Mouse (Mus musculus): ENCODE measurements at regions not wholly inside any gene's neighbourhood (a gene's known extent, or its start where the extent isn't known, plus 50 kb on each side); places are given as distances from the start of the nearest gene placed in this dataset.

GRCm38 (mm10) chr11:64715182-64715581, 263.7 kb upstream of the Elac2 start:
- Histone ChIP-seq H3K27ac (replicated peaks in 1 of 2; ENCODE audit: control insufficient read depth in 1 of 2, insufficient read depth in 1 of 2, low read depth in 2 of 2, low read length in 2 of 2) (no peak overlapping the region), H3K36me3 (ENCODE audit: control insufficient read depth, insufficient read depth, low read length) (no peaks in the 10 kb centered on the region), H3K4me3 (ENCODE audit: control insufficient read depth in 1 of 2, insufficient read depth in 1 of 2, low read depth in 1 of 2, low read length in 2 of 2) (no peak overlapping the region), H3K4me2 (ENCODE audit: low read length) (no peak overlapping the region), H3K27me3 (ENCODE audit: control insufficient read depth, insufficient read depth, low read length) (peaks cover 18% of the 10 kb centered on the region), H3K9me3 (ENCODE audit: control insufficient read depth, low read length) (no peaks in the 10 kb centered on the region; the same call in 1 of the 2 replicates), H3K4me1 (ENCODE audit: control insufficient read depth in 2 of 2, insufficient read depth in 2 of 2, low read length in 2 of 2) (no peaks in the 10 kb centered on the region), H3K9ac (ENCODE audit: low read length) (no peak overlapping the region)
- WGBS, result 83% methylated on average over 1 of the region's 1 CpGs
- ATAC-seq (ENCODE audit: insufficient number of reproducible peaks, insufficient read depth, low FRiP score, low read depth), result no peak

- ATAC-seq (ENCODE audit: insufficient number of reproducible peaks, insufficient read depth, low FRiP score, low read depth), result no peak
- Histone ChIP-seq H3K4me3 (ENCODE audit: control insufficient read depth in 1 of 2, insufficient read depth in 1 of 2, low read depth in 1 of 2, low read length in 2 of 2) (no peak overlapping the region), H3K4me2 (ENCODE audit: low read length) (no peak overlapping the region), H3K9me3 (ENCODE audit: control insufficient read depth, low read length) (no peaks in the 10 kb centered on the region; the same call in 1 of the 2 replicates), H3K4me1 (ENCODE audit: control insufficient read depth in 2 of 2, insufficient read depth in 2 of 2, low read length in 2 of 2) (no peaks in the 10 kb centered on the region), H3K27ac (replicated peaks in 1 of 2; ENCODE audit: control insufficient read depth in 1 of 2, insufficient read depth in 1 of 2, low read depth in 2 of 2, low read length in 2 of 2) (no peak overlapping the region), H3K9ac (ENCODE audit: low read length) (no peak overlapping the region), H3K27me3 (ENCODE audit: control insufficient read depth, insufficient read depth, low read length) (peaks cover 18% of the 10 kb centered on the region), H3K36me3 (ENCODE audit: control insufficient read depth, insufficient read depth, low read length) (no peaks in the 10 kb centered on the region)
- WGBS, result 12% methylated on average over 5 of the region's 5 CpGs
Observed at GRCm38 (mm10) chr11:64718316-64719085, 260.3 kb upstream of the Elac2 start.

DNA sequence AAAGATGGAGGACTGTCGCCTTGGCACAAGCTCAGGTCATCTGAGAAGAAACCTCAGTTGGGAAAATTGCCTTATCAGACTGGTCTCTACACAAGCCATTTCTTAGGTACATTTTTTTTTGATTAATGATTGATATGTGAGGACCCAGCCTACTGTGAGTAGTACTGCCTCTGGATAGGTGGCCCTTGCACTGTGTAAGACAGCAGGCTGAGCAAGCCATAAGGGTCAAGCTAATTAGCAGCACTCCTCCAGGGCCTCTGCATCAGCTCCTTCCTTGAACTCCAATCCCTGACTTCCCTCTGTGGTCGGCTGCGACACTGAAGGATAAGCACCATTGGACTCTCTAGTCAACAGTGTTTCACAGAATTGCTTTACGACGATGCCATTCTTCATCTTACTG, 252.6 kb upstream of the Elac2 start:
- Histone ChIP-seq H3K27ac (replicated peaks in 1 of 2; ENCODE audit: control insufficient read depth in 1 of 2, insufficient read depth in 1 of 2, low read depth in 2 of 2, low read length in 2 of 2) (no peak overlapping the region), H3K4me1 (ENCODE audit: control insufficient read depth in 2 of 2, insufficient read depth in 2 of 2, low read length in 2 of 2) (no peaks in the 10 kb centered on the region), H3K36me3 (ENCODE audit: control insufficient read depth, insufficient read depth, low read length) (no peaks in the 10 kb centered on the region), H3K4me2 (ENCODE audit: low read length) (no peak overlapping the region), H3K27me3 (ENCODE audit: control insufficient read depth, insufficient read depth, low read length) (no peaks in the 10 kb centered on the region), H3K4me3 (ENCODE audit: control insufficient read depth in 1 of 2, insufficient read depth in 1 of 2, low read depth in 1 of 2, low read length in 2 of 2) (no peak overlapping the region), H3K9me3 (ENCODE audit: control insufficient read depth, low read length) (no peaks in the 10 kb centered on the region), H3K9ac (ENCODE audit: low read length) (no peak overlapping the region)
- no peak for ATAC-seq (ENCODE audit: insufficient number of reproducible peaks, insufficient read depth, low FRiP score, low read depth)
- 83% methylated on average over 5 of the region's 5 CpGs for WGBS

DNA sequence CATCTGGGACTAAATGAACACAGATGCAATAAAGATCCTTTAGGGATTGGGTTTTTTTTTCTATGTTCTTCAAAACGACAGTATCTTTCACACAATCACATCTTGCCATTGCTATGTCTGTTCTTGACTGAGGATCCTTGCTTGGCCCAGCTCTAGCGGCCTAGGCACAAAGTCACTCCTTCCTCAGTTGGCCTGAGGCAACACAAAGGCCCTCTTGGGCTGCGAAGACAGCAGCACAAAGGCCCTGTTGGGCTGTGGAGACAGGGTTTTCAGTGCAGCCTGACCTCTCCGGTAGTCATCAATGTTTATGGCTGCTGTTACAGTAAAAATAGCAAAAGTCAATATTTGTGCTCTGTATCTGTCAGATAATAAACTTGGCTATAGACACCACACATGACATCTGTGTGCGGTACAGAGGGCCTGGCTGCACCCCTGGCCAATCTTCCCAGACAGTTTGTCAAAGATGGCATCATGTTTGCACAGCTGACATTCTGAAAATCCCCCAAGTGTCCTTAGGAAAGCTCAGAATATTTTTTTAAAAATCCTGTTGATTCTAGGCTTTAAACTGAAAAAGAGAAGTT, 250.9 kb upstream of the Elac2 start:
- Histone ChIP-seq H3K4me2 (ENCODE audit: low read length) (no peak overlapping the region), H3K9me3 (ENCODE audit: control insufficient read depth, low read length) (no peaks in the 10 kb centered on the region), H3K4me1 (ENCODE audit: control insufficient read depth in 2 of 2, insufficient read depth in 2 of 2, low read length in 2 of 2) (no peaks in the 10 kb centered on the region), H3K27me3 (ENCODE audit: control insufficient read depth, insufficient read depth, low read length) (no peaks in the 10 kb centered on the region), H3K36me3 (ENCODE audit: control insufficient read depth, insufficient read depth, low read length) (no peaks in the 10 kb centered on the region), H3K9ac (ENCODE audit: low read length) (no peak overlapping the region), H3K27ac (replicated peaks in 1 of 2; ENCODE audit: control insufficient read depth in 1 of 2, insufficient read depth in 1 of 2, low read depth in 2 of 2, low read length in 2 of 2) (no peak overlapping the region), H3K4me3 (ENCODE audit: control insufficient read depth in 1 of 2, insufficient read depth in 1 of 2, low read depth in 1 of 2, low read length in 2 of 2) (no peak overlapping the region)
- no peak for ATAC-seq (ENCODE audit: insufficient number of reproducible peaks, insufficient read depth, low FRiP score, low read depth)
- WGBS, result 67% methylated on average over 5 of the region's 5 CpGs

- no peaks in the 10 kb centered on the region for H3K36me3 ChIP-seq (ENCODE audit: control insufficient read depth, insufficient read depth, low read length)
- H3K9ac ChIP-seq (ENCODE audit: low read length), result no peak overlapping the region
- H3K4me2 ChIP-seq (ENCODE audit: low read length), result no peak overlapping the region
- no peaks in the 10 kb centered on the region for H3K4me1 ChIP-seq (ENCODE audit: control insufficient read depth in 2 of 2, insufficient read depth in 2 of 2, low read length in 2 of 2)
- no peaks in the 10 kb centered on the region for H3K9me3 ChIP-seq (ENCODE audit: control insufficient read depth, low read length)
- no peak for ATAC-seq (ENCODE audit: insufficient number of reproducible peaks, insufficient read depth, low FRiP score, low read depth)
- no peak overlapping the region for H3K27ac ChIP-seq (replicated peaks in 1 of 2; ENCODE audit: control insufficient read depth in 1 of 2, insufficient read depth in 1 of 2, low read depth in 2 of 2, low read length in 2 of 2)
- no peak overlapping the region for H3K4me3 ChIP-seq (ENCODE audit: control insufficient read depth in 1 of 2, insufficient read depth in 1 of 2, low read depth in 1 of 2, low read length in 2 of 2)
- 83% methylated on average over 7 of the region's 7 CpGs for WGBS
- no peaks in the 10 kb centered on the region for H3K27me3 ChIP-seq (ENCODE audit: control insufficient read depth, insufficient read depth, low read length)
Observed at GRCm38 (mm10) chr11:64738948-64739347, 239.9 kb upstream of the Elac2 start.

- no peak for ATAC-seq (ENCODE audit: insufficient number of reproducible peaks, insufficient read depth, low FRiP score, low read depth)
- WGBS, result 80% methylated on average over 4 of the region's 4 CpGs
- H3K27ac ChIP-seq (replicated peaks in 1 of 2; ENCODE audit: control insufficient read depth in 1 of 2, insufficient read depth in 1 of 2, low read depth in 2 of 2, low read length in 2 of 2), result no peak overlapping the region
- no peak overlapping the region for H3K4me2 ChIP-seq (ENCODE audit: low read length)
- H3K4me3 ChIP-seq (ENCODE audit: control insufficient read depth in 1 of 2, insufficient read depth in 1 of 2, low read depth in 1 of 2, low read length in 2 of 2), result no peak overlapping the region
- no peaks in the 10 kb centered on the region for H3K36me3 ChIP-seq (ENCODE audit: control insufficient read depth, insufficient read depth, low read length)
- H3K9me3 ChIP-seq (ENCODE audit: control insufficient read depth, low read length), result no peaks in the 10 kb centered on the region
- no peak overlapping the region for H3K9ac ChIP-seq (ENCODE audit: low read length)
- no peaks in the 10 kb centered on the region for H3K27me3 ChIP-seq (ENCODE audit: control insufficient read depth, insufficient read depth, low read length)
- no peaks in the 10 kb centered on the region for H3K4me1 ChIP-seq (ENCODE audit: control insufficient read depth in 2 of 2, insufficient read depth in 2 of 2, low read length in 2 of 2)
Observed at GRCm38 (mm10) chr11:64743753-64744152, 235.1 kb upstream of the Elac2 start.

GRCm38 (mm10) chr11:64746146-64746545, 232.7 kb upstream of the Elac2 start:
- Histone ChIP-seq H3K4me2 (ENCODE audit: low read length) (no peak overlapping the region), H3K36me3 (ENCODE audit: control insufficient read depth, insufficient read depth, low read length) (no peaks in the 10 kb centered on the region), H3K27ac (replicated peaks in 1 of 2; ENCODE audit: control insufficient read depth in 1 of 2, insufficient read depth in 1 of 2, low read depth in 2 of 2, low read length in 2 of 2) (no peak overlapping the region), H3K4me1 (ENCODE audit: control insufficient read depth in 2 of 2, insufficient read depth in 2 of 2, low read length in 2 of 2) (0 out of 4 replicates have a peak, but pooled peaks cover 0 to 2% of the 10 kb centered on the region in 2 experiments), H3K4me3 (ENCODE audit: control insufficient read depth in 1 of 2, insufficient read depth in 1 of 2, low read depth in 1 of 2, low read length in 2 of 2) (no peak overlapping the region), H3K9ac (ENCODE audit: low read length) (no peak overlapping the region), H3K9me3 (ENCODE audit: control insufficient read depth, low read length) (no peaks in the 10 kb centered on the region), H3K27me3 (ENCODE audit: control insufficient read depth, insufficient read depth, low read length) (no peaks in the 10 kb centered on the region)
- no peak for ATAC-seq (ENCODE audit: insufficient number of reproducible peaks, insufficient read depth, low FRiP score, low read depth)
- WGBS, result 82% methylated on average over 6 of the region's 6 CpGs

Data from heart, embryonic 14.5 days (tissue).